Mouse (Mus musculus) ES-Bruce4 (cell line): ENCODE results near the gene Frmd3. TPM values are rescaled to one million over a fixed set of nuclear protein-coding genes. Genes with fewer than 3 reads are reported as not detected.

Experiments
- H3K27ac ChIP-seq: 2 replicates; pipeline ENCODE4 v1.5.1; 2012; ENCODE audit warnings: low read length, inconsistent platforms; ENCODE audit not compliant: insufficient read depth
- H3K27me3 ChIP-seq: 2 replicates; pipeline ENCODE4 v1.6.1; 2012; ENCODE audit warnings: mild to moderate bottlenecking, low read length, inconsistent platforms; ENCODE audit not compliant: control insufficient read depth, poor library complexity, insufficient read depth, severe bottlenecking
- H3K36me3 ChIP-seq: 2 replicates; pipeline ENCODE4 v1.6.1; 2012; ENCODE audit warnings: inconsistent platforms, mild to moderate bottlenecking, low read length, moderate library complexity; ENCODE audit not compliant: control insufficient read depth, poor library complexity, insufficient read depth, severe bottlenecking
- H3K4me1 ChIP-seq: one replicate; pipeline ENCODE4 v1.8.1; 2011; ENCODE audit warnings: low read length; ENCODE audit not compliant: control insufficient read depth, insufficient read depth
- H3K4me3 ChIP-seq: 2 replicates; pipeline ENCODE4 v1.5.1; 2011; ENCODE audit warnings: low read depth, mild to moderate bottlenecking, low read length
- H3K9ac ChIP-seq: 2 replicates; pipeline ENCODE4 v1.6.1; 2012; ENCODE audit warnings: low read depth, mild to moderate bottlenecking, inconsistent platforms; ENCODE audit not compliant: poor library complexity, severe bottlenecking
- H3K9me3 ChIP-seq: replicated peaks from 2 replicates; pipeline ENCODE4 v1.6.1; 2012; ENCODE audit warnings: mild to moderate bottlenecking, low read length, inconsistent platforms; ENCODE audit not compliant: control insufficient read depth, poor library complexity, insufficient read depth, severe bottlenecking
- CTCF ChIP-seq: IDR thresholded peaks from one replicate; pipeline ENCODE4 v1.8.1; 2011; ENCODE audit warnings: low read depth, low read length
- EP300 ChIP-seq: IDR thresholded peaks from 2 replicates; pipeline ENCODE4 v1.6.1; 2011; ENCODE audit warnings: low read depth, low read length; ENCODE audit not compliant: insufficient read depth
- POLR2A ChIP-seq: IDR thresholded peaks from one replicate; pipeline ENCODE4 v1.8.1; 2011; ENCODE audit warnings: low read length; ENCODE audit not compliant: insufficient read depth
- polyA plus RNA-seq: library from polyadenylated mRNA; stranded (reverse); fragments of >200 nt; gene quantifications from 2 replicates; pipeline ENCODE4 v1.2.4, GENCODE M21; 2011; ENCODE audit warnings: low read depth; ENCODE audit not compliant: missing spikeins, insufficient read depth, insufficient read length

Gene Frmd3
- polyA plus RNA-seq, 1 experiment, result 0.39 TPM

GRCm38 (mm10) chr4:74222360-74222759 is 209.1 kb downstream of the Frmd3 start:
- no peak overlapping the region for H3K9ac ChIP-seq
- no peaks in the 10 kb centered on the region for H3K9me3 ChIP-seq
- H3K27ac ChIP-seq, result no peak overlapping the region
- H3K36me3 ChIP-seq, result no peaks in the 10 kb centered on the region
- TF ChIP-seq POLR2A (no peak), EP300 (no peak), CTCF (no peak)
- no peak overlapping the region for H3K4me3 ChIP-seq
- H3K27me3 ChIP-seq, result no peaks in the 10 kb centered on the region
- H3K4me1 ChIP-seq, result no peaks in the 10 kb centered on the region

GRCm38 (mm10) chr4:74224210-74224609 is 211.0 kb downstream of the Frmd3 start:
- Histone ChIP-seq H3K9me3 (no peaks in the 10 kb centered on the region), H3K4me1 (no peaks in the 10 kb centered on the region), H3K27ac (no peak overlapping the region), H3K36me3 (no peaks in the 10 kb centered on the region), H3K9ac (no peak overlapping the region), H3K27me3 (no peaks in the 10 kb centered on the region), H3K4me3 (no peak overlapping the region)
- TF ChIP-seq CTCF, result no peak
- TF ChIP-seq POLR2A, result no peak
- no peak for TF ChIP-seq EP300

- Histone ChIP-seq H3K27me3 (no peaks in the 10 kb centered on the region), H3K4me3 (no peak overlapping the region), H3K4me1 (no peaks in the 10 kb centered on the region), H3K9me3 (no peaks in the 10 kb centered on the region), H3K9ac (no peak overlapping the region), H3K27ac (no peak overlapping the region), H3K36me3 (no peaks in the 10 kb centered on the region)
- TF ChIP-seq POLR2A (no peak), CTCF (peak; percentile 90), EP300 (peak; percentile 71; the same call in 1 of the 2 replicates)
Observed at GRCm38 (mm10) chr4:74230994-74231393, 217.8 kb downstream of the Frmd3 start.

GRCm38 (mm10) chr4:74231405-74231804 is 218.2 kb downstream of the Frmd3 start:
- Histone ChIP-seq H3K36me3 (no peaks in the 10 kb centered on the region), H3K9ac (no peak overlapping the region), H3K27me3 (no peaks in the 10 kb centered on the region), H3K27ac (no peak overlapping the region), H3K4me1 (no peaks in the 10 kb centered on the region), H3K4me3 (no peak overlapping the region), H3K9me3 (no peaks in the 10 kb centered on the region)
- peak; percentile 82 for TF ChIP-seq CTCF
- TF ChIP-seq EP300, result no peak

GRCm38 (mm10) chr4:74233534-74233933 is 220.3 kb downstream of the Frmd3 start:
- Histone ChIP-seq H3K36me3 (no peaks in the 10 kb centered on the region), H3K27me3 (no peaks in the 10 kb centered on the region), H3K4me3 (no peak overlapping the region), H3K27ac (no peak overlapping the region), H3K9me3 (no peaks in the 10 kb centered on the region), H3K4me1 (no peaks in the 10 kb centered on the region), H3K9ac (no peak overlapping the region)
- TF ChIP-seq CTCF, result no peak
- no peak for TF ChIP-seq EP300
- TF ChIP-seq POLR2A, result no peak

GRCm38 (mm10) chr4:74242176-74242575 is 228.9 kb downstream of the Frmd3 start, which contains the start of gene Kdm4c:
Gene Kdm4c, plus strand, starts transcription at chr4:74242497.
- no peaks in the 10 kb centered on the region for H3K36me3 ChIP-seq
- H3K27me3 ChIP-seq, result no peaks in the 10 kb centered on the region
- no peak for TF ChIP-seq POLR2A
- no peak within 1 kb of the TSS for H3K9ac ChIP-seq
- H3K4me1 ChIP-seq, result no peaks in the 10 kb centered on the region
- H3K4me3 ChIP-seq, result no peak within 1 kb of the TSS
- no peaks in the 10 kb centered on the region for H3K9me3 ChIP-seq
- no peak within 1 kb of the TSS for H3K27ac ChIP-seq

Other genes with a start within 250 kb of the Frmd3 start
- gene Rasef, start 222.4 kb upstream of the Frmd3 start, polyA plus RNA-seq, result 3.1 and 3.2 TPM in 2 replicates
- gene Gm11758, start 137.2 kb upstream of the Frmd3 start, polyA plus RNA-seq, result not detected in 2 replicates
- gene Gm11757, start 122.3 kb upstream of the Frmd3 start, polyA plus RNA-seq, result not detected in 2 replicates
- gene Gm13871, start 107.5 kb upstream of the Frmd3 start, polyA plus RNA-seq, result not detected in 2 replicates
- gene Gm11756, start 92.7 kb upstream of the Frmd3 start, polyA plus RNA-seq, result not detected in 2 replicates
- gene 2310002L09Rik, start 62.6 kb upstream of the Frmd3 start, polyA plus RNA-seq, result not detected in 2 replicates
- gene Kdm4c, start 229.1 kb downstream of the Frmd3 start, polyA plus RNA-seq, result 67.5 and 86.3 TPM in 2 replicates